Mouse (Mus musculus) telencephalon, adult 2 months (tissue): Measurements from ENCODE around the gene Lrmda.

Experiments
- DNase-seq: peaks from one replicate; pipeline ENCODE4 v3.0.0-alpha.2; 2011; ENCODE audit warnings: low read depth, low spot score

Gene Lrmda

GRCm38 (mm10) chr14:22155034-22155433 is 135.5 kb downstream of the Lrmda start:
- no peak for DNase-seq

GRCm38 (mm10) chr14:22155512-22156026 is 136.1 kb downstream of the Lrmda start:
- DNase-seq, result no peak

- DNase-seq, result no peak
These were observed 137.5 kb downstream of the Lrmda start for GRCm38 (mm10) chr14:22156991-22157390.

GRCm38 (mm10) chr14:22161416-22161815 is 141.9 kb downstream of the Lrmda start:
- DNase-seq, result no peak

- DNase-seq, result no peak
These were observed 147.8 kb downstream of the Lrmda start for GRCm38 (mm10) chr14:22167285-22167684.

GRCm38 (mm10) chr14:22168077-22168794 is 148.7 kb downstream of the Lrmda start:
- DNase-seq, result no peak

GRCm38 (mm10) chr14:22168795-22169568 is 149.5 kb downstream of the Lrmda start:
- no peak for DNase-seq

- no peak for DNase-seq
These were observed 155.2 kb downstream of the Lrmda start for GRCm38 (mm10) chr14:22174757-22175156.

GRCm38 (mm10) chr14:22179761-22180160 is 160.2 kb downstream of the Lrmda start:
- DNase-seq, result peak; percentile 55

- DNase-seq, result no peak
These were observed 162.0 kb downstream of the Lrmda start for GRCm38 (mm10) chr14:22181508-22181907.

GRCm38 (mm10) chr14:22183195-22183594 is 163.7 kb downstream of the Lrmda start:
- DNase-seq, result no peak

- DNase-seq, result no peak
These were observed 165.9 kb downstream of the Lrmda start for GRCm38 (mm10) chr14:22185452-22185851.

- no peak for DNase-seq
These were observed 170.6 kb downstream of the Lrmda start for GRCm38 (mm10) chr14:22190111-22190510.

GRCm38 (mm10) chr14:22192185-22192584 is 172.7 kb downstream of the Lrmda start:
- DNase-seq, result no peak

GRCm38 (mm10) chr14:22198021-22198420 is 178.5 kb downstream of the Lrmda start:
- DNase-seq, result no peak

GRCm38 (mm10) chr14:22198641-22199425 is 179.3 kb downstream of the Lrmda start:
- no peak for DNase-seq

GRCm38 (mm10) chr14:22201667-22202066 is 182.2 kb downstream of the Lrmda start:
- DNase-seq, result no peak

- DNase-seq, result no peak
These were observed 191.1 kb downstream of the Lrmda start for GRCm38 (mm10) chr14:22210601-22211000.

- no peak for DNase-seq
These were observed 198.7 kb downstream of the Lrmda start for GRCm38 (mm10) chr14:22218183-22218582.

- no peak for DNase-seq
These were observed 202.5 kb downstream of the Lrmda start for GRCm38 (mm10) chr14:22222038-22222437.

- no peak for DNase-seq
These were observed 203.1 kb downstream of the Lrmda start for GRCm38 (mm10) chr14:22222574-22222973.

GRCm38 (mm10) chr14:22226205-22226604 is 206.7 kb downstream of the Lrmda start:
- no peak for DNase-seq
